Mouse (Mus musculus) MEL (cell line): ENCODE data around the gene Cldn1.

Experiments
- CHD1 ChIP-seq: IDR thresholded peaks from 2 replicates; pipeline ENCODE4 v1.6.1; 2012; ENCODE audit warnings: low read depth, mild to moderate bottlenecking, inconsistent platforms, low read length, improper control_type of control experiment
- CTCF ChIP-seq, 3 experiments: IDR thresholded peaks in 2 of 3; conservative IDR thresholded peaks in 1 of 3; 2 replicates each; pipeline ENCODE4 v1.5.1; 2011 to 2012; ENCODE audit warnings: low read length in 3 of 3, low read depth in 2 of 3, mild to moderate bottlenecking in 2 of 3, improper control_type of control experiment in 1 of 3, inconsistent platforms in 1 of 3, mixed read lengths in 1 of 3, moderate library complexity in 1 of 3; ENCODE audit not compliant: control insufficient read depth in 1 of 3, insufficient read depth in 1 of 3, poor library complexity in 1 of 3, severe bottlenecking in 1 of 3
- ETS1 ChIP-seq: IDR thresholded peaks from 2 replicates; pipeline ENCODE4 v1.6.1; 2012; ENCODE audit warnings: low read depth, mild to moderate bottlenecking, inconsistent platforms, low read length, improper control_type of control experiment, moderate library complexity
- GATA1 ChIP-seq: IDR thresholded peaks from 2 replicates; pipeline ENCODE4 v1.6.1; 2011; ENCODE audit warnings: low read depth, low read length, improper control_type of control experiment
- NELFE ChIP-seq: IDR thresholded peaks from 2 replicates; pipeline ENCODE4 v1.6.1; 2011; ENCODE audit warnings: low read depth, low read length, improper control_type of control experiment
- RAD21 ChIP-seq: IDR thresholded peaks from 2 replicates; pipeline ENCODE4 v1.6.1; 2011; ENCODE audit warnings: mild to moderate bottlenecking, low read depth, low read length, improper control_type of control experiment

DNA sequence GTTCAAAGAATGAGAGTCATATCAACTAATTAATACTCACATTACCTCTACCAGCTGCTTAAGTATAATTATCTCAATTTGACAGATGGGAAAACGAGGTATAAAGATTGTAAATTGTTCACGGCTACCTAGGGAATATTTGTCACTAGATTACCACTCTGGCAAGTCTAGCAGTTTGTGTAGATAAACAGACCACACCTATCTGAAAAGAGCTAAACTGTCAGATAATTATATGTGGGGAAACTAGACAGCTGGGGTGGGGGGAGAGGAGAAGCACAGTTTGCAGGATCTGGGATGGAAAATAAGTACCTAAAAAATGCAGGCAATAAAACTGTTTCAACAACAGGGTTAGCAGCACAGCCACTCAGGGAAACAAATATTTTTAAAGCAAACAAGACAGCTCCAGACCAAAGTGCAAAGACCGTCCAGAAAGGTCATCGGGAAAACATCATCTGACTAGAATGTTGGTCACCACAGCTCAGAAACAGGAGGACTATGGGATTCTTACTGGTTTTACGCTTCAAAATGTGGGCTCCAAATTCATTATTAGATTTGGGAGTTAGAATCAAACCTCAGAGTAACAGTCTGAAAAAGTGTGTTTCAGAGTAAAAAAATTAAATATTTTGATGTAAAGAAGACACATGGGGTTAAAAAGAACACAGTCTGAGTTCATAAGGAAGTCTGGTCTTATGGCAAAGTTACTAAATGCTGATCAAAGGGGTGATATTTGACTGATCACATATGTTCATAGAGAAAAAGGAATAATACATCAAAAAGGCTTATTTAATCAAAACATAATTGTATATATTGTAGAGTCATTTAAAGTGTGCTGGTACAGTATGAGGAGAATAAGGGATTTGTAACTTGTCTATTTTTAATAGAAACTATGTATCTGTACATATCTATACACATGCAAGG is 13.5 kb downstream of the Cldn1 start:
- TF ChIP-seq CTCF (IDR thresholded peaks at IDR 0.05 in 2 of 3, conservative IDR thresholded peaks at IDR 0.05 in 1 of 3; ENCODE audit: control insufficient read depth in 1 of 3, insufficient read depth in 1 of 3, low read depth in 2 of 3, low read length in 3 of 3, poor library complexity in 1 of 3, severe bottlenecking in 1 of 3) (no peak), GATA1 (no peak), CHD1 (no peak), RAD21 (no peak), ETS1 (no peak), NELFE (no peak)
